Mouse (Mus musculus) liver, adult 2 months (tissue): ENCODE measurements at regions not wholly inside any gene's neighbourhood (a gene's known extent, or its start where the extent isn't known, plus 50 kb on each side); places are given as distances from the start of the nearest gene placed in this dataset.

Experiments
- DNase-seq: peaks from one replicate; pipeline ENCODE4 v3.0.0-alpha.2; 2011; ENCODE audit warnings: low read depth, low spot score; ENCODE audit errors: extremely low read depth
- H3K27ac ChIP-seq: fragments of 200-500 bp; replicated peaks from 2 replicates; pipeline ENCODE4 v1.5.1; 2012; ENCODE audit warnings: low read depth, mild to moderate bottlenecking, control low read depth, inconsistent platforms, low read length; ENCODE audit not compliant: insufficient read depth
- H3K27me3 ChIP-seq: fragments of 200-500 bp; 2 replicates; pipeline ENCODE4 v1.6.1; 2012; ENCODE audit warnings: mild to moderate bottlenecking, moderate library complexity, low read length, inconsistent platforms; ENCODE audit not compliant: control insufficient read depth, insufficient read depth
- H3K36me3 ChIP-seq: fragments of 200-500 bp; 2 replicates; pipeline ENCODE4 v1.6.1; 2012; ENCODE audit warnings: low read length, inconsistent platforms; ENCODE audit not compliant: control insufficient read depth, insufficient read depth
- H3K4me1 ChIP-seq: fragments of 200-500 bp; 2 replicates; pipeline ENCODE4 v1.6.1; 2011; ENCODE audit warnings: low read length; ENCODE audit not compliant: control insufficient read depth, insufficient read depth
- H3K4me3 ChIP-seq: fragments of 200-500 bp; 2 replicates; pipeline ENCODE4 v1.5.1; 2011; ENCODE audit warnings: low read depth, mild to moderate bottlenecking, control low read depth, low read length, moderate library complexity; ENCODE audit not compliant: insufficient read depth
- H3K79me2 ChIP-seq: fragments of 200-500 bp; 2 replicates; pipeline ENCODE4 v1.6.1; 2012; ENCODE audit warnings: inconsistent platforms, mild to moderate bottlenecking, low read length, moderate library complexity; ENCODE audit not compliant: control insufficient read depth, insufficient read depth
- H3K9ac ChIP-seq: fragments of 200-500 bp; 2 replicates; pipeline ENCODE4 v1.6.1; 2012; ENCODE audit warnings: low read depth, mild to moderate bottlenecking, control low read depth, inconsistent platforms, low read length
- CTCF ChIP-seq: fragments of 200-500 bp; IDR thresholded peaks from 2 replicates; pipeline ENCODE4 v1.5.1; 2011; ENCODE audit warnings: low read depth, low read length, control low read depth
- POLR2A ChIP-seq: fragments of 200-500 bp; IDR thresholded peaks from 2 replicates; pipeline ENCODE4 v1.6.1; 2011; ENCODE audit warnings: low read length, control low read depth; ENCODE audit not compliant: insufficient read depth; ENCODE audit errors: extremely low read depth
- WGBS: fragments of 180-500 bp; shearing (Covaris S2); methylation state at CpG from one replicate; pipeline ENCODE4 v1.1.7; 2018; 5-methylcytosine and 5-hydroxymethylcytosine counted together

GRCm38 (mm10) chr13:71874986-71875385, 88.5 kb downstream of the Irx1 start:
- 59% methylated on average over 5 of the region's 5 CpGs for WGBS
- no peaks in the 10 kb centered on the region for H3K4me1 ChIP-seq
- no peak for DNase-seq

GRCm38 (mm10) chr13:71868763-71869162, 94.8 kb downstream of the Irx1 start:
- Histone ChIP-seq H3K4me3 (no peak overlapping the region), H3K9ac (no peak overlapping the region), H3K4me1 (no peaks in the 10 kb centered on the region), H3K79me2 (no peaks in the 10 kb centered on the region), H3K27me3 (no peaks in the 10 kb centered on the region), H3K36me3 (no peaks in the 10 kb centered on the region), H3K27ac (no peak overlapping the region)
- WGBS, result 73% methylated on average over 6 of the region's 6 CpGs
- no peak for TF ChIP-seq CTCF
- TF ChIP-seq POLR2A, result no peak
- DNase-seq, result no peak

More at GRCm38 (mm10) chr13:71874986-71875385, 88.5 kb downstream of the Irx1 start:
- no peak overlapping the region for H3K9ac ChIP-seq
- H3K27ac ChIP-seq, result no peak overlapping the region
- no peak for TF ChIP-seq CTCF
- TF ChIP-seq POLR2A, result no peak
- no peaks in the 10 kb centered on the region for H3K27me3 ChIP-seq
- no peak overlapping the region for H3K4me3 ChIP-seq
- H3K79me2 ChIP-seq, result no peaks in the 10 kb centered on the region
- H3K36me3 ChIP-seq, result no peaks in the 10 kb centered on the region

- Histone ChIP-seq H3K27me3 (no peaks in the 10 kb centered on the region), H3K79me2 (no peaks in the 10 kb centered on the region), H3K4me1 (no peaks in the 10 kb centered on the region), H3K4me3 (no peak overlapping the region), H3K27ac (no peak overlapping the region), H3K36me3 (no peaks in the 10 kb centered on the region), H3K9ac (no peak overlapping the region)
- no peak for TF ChIP-seq CTCF
- no peak for TF ChIP-seq POLR2A
- 73% methylated on average over 7 of the region's 7 CpGs for WGBS
- no peak for DNase-seq
Observed at GRCm38 (mm10) chr13:71853426-71854025, 110.0 kb downstream of the Irx1 start.

GRCm38 (mm10) chr13:71804032-71804958, 159.2 kb downstream of the Irx1 start:
- H3K9ac ChIP-seq, result no peak overlapping the region
- 74% methylated on average over 16 of the region's 16 CpGs for WGBS
- H3K4me1 ChIP-seq, result no peaks in the 10 kb centered on the region
- TF ChIP-seq POLR2A (no peak), CTCF (no peak)
- DNase-seq, result no peak
- H3K79me2 ChIP-seq, result no peaks in the 10 kb centered on the region
- H3K27ac ChIP-seq, result no peak overlapping the region
- H3K36me3 ChIP-seq, result no peaks in the 10 kb centered on the region
- no peaks in the 10 kb centered on the region for H3K27me3 ChIP-seq
- H3K4me3 ChIP-seq, result no peak overlapping the region

- H3K36me3 ChIP-seq, result no peaks in the 10 kb centered on the region
- H3K79me2 ChIP-seq, result no peaks in the 10 kb centered on the region
- H3K4me3 ChIP-seq, result no peak overlapping the region
- no peak overlapping the region for H3K9ac ChIP-seq
- H3K27ac ChIP-seq, result no peak overlapping the region
- H3K27me3 ChIP-seq, result no peaks in the 10 kb centered on the region
- WGBS, result 80% methylated on average over 6 of the region's 6 CpGs
- DNase-seq, result no peak
- H3K4me1 ChIP-seq, result no peaks in the 10 kb centered on the region
- TF ChIP-seq POLR2A, result no peak
Observed at GRCm38 (mm10) chr13:71798288-71798687, 165.2 kb downstream of the Irx1 start.

- 20% methylated on average over 10 of the region's 10 CpGs for WGBS
- Histone ChIP-seq H3K27ac (no peak overlapping the region), H3K27me3 (no peaks in the 10 kb centered on the region), H3K9ac (no peak overlapping the region), H3K79me2 (no peaks in the 10 kb centered on the region), H3K4me1 (no peaks in the 10 kb centered on the region), H3K36me3 (no peaks in the 10 kb centered on the region), H3K4me3 (no peak overlapping the region)
- TF ChIP-seq CTCF (no peak), POLR2A (no peak)
- no peak for DNase-seq
Observed at GRCm38 (mm10) chr13:71784740-71785139, 178.8 kb downstream of the Irx1 start.
